Mouse (Mus musculus) hindbrain, embryonic 14.5 days (tissue): Measurements from ENCODE around the gene Yif1b. TPM values are rescaled to one million over a fixed set of nuclear protein-coding genes. Genes with fewer than 3 reads are reported as not detected.

ENCODE experiments used
- ATAC-seq: fragments of 200-750 bp; cut with Nextera tagmentation; 2 replicates; pipeline ENCODE4 v1.8.0; 2017; ENCODE audit warnings: moderate number of reproducible peaks, mild to moderate bottlenecking, moderate TSS enrichment, moderate library complexity; ENCODE audit not compliant: low FRiP score
- DNase-seq: peaks from one replicate; pipeline ENCODE4 v3.0.0-alpha.2; 2015; ENCODE audit warnings: low spot score
- H3K27ac ChIP-seq: fragments of 300-500 bp; sonication (generic); 2 replicates; pipeline ENCODE4 v1.5.1; 2014; ENCODE audit warnings: mild to moderate bottlenecking, moderate library complexity
- H3K27me3 ChIP-seq: fragments of 300-500 bp; sonication (generic); 2 replicates; pipeline ENCODE4 v1.6.1; 2014; ENCODE audit warnings: mild to moderate bottlenecking, low read length, mixed read lengths; ENCODE audit not compliant: control insufficient read depth, insufficient read depth
- H3K36me3 ChIP-seq: fragments of 300-500 bp; sonication (generic); replicated peaks from 2 replicates; pipeline ENCODE4 v1.6.1; 2014; ENCODE audit not compliant: control insufficient read depth, insufficient read depth
- H3K4me1 ChIP-seq: fragments of 300-500 bp; sonication (generic); replicated peaks from 2 replicates; pipeline ENCODE4 v1.6.1; 2014; ENCODE audit warnings: antibody characterized with exemption, low read length, mixed read lengths; ENCODE audit not compliant: control insufficient read depth, insufficient read depth
- H3K4me2 ChIP-seq: fragments of 300-500 bp; sonication (generic); replicated peaks from 2 replicates; pipeline ENCODE4 v1.6.1; 2014; ENCODE audit warnings: mild to moderate bottlenecking, moderate library complexity
- H3K4me3 ChIP-seq: fragments of 300-500 bp; sonication (generic); replicated peaks from 2 replicates; pipeline ENCODE4 v1.5.1; 2014; ENCODE audit warnings: mild to moderate bottlenecking, low read length
- H3K9ac ChIP-seq: fragments of 300-500 bp; sonication (generic); 2 replicates; pipeline ENCODE4 v1.6.1; 2014
- H3K9me3 ChIP-seq: fragments of 300-500 bp; sonication (generic); 2 replicates; pipeline ENCODE4 v1.6.1; 2016; ENCODE audit warnings: low read length; ENCODE audit not compliant: control insufficient read depth
- WGBS: fragments of 180-500 bp; shearing (Covaris S2); extraction: QIAGEN DNeasy Blood & Tissue Kit; methylation state at CpG from one replicate; pipeline ENCODE4 v1.1.7; 2014; 5-methylcytosine and 5-hydroxymethylcytosine counted together
- polyA plus RNA-seq: library from polyadenylated mRNA; unstranded; fragments of >200 nt; fragmentation: Nextera tagmentation; extraction: Ambion mirVana; gene quantifications from 2 replicates; pipeline ENCODE4 v1.2.1, GENCODE M21; 2014

The Yif1b gene
- polyA plus RNA-seq, 1 experiment from 2014 or later = 96.6 TPM

- Histone ChIP-seq H3K4me2 (no peak overlapping the region), H3K9me3 (no peaks in the 10 kb centered on the region), H3K9ac (no peak overlapping the region), H3K36me3 (no peaks in the 10 kb centered on the region), H3K4me1 (no peaks in the 10 kb centered on the region), H3K27me3 (no peaks in the 10 kb centered on the region), H3K4me3 (no peak overlapping the region), H3K27ac (no peak overlapping the region)
- DNase-seq (no peak), ATAC-seq (no peak)
- WGBS = 89% methylated on average over 4 of the region's 4 CpGs
Measured at GRCm38 (mm10) chr7:29270445-29270844, 32.3 kb downstream of the Yif1b start.

GRCm38 (mm10) chr7:29271687-29272465 is 33.7 kb downstream of the Yif1b start:
- Histone ChIP-seq H3K4me3 (no peak overlapping the region), H3K27ac (no peak overlapping the region), H3K4me1 (no peaks in the 10 kb centered on the region), H3K9ac (no peak overlapping the region), H3K27me3 (no peaks in the 10 kb centered on the region), H3K4me2 (no peak overlapping the region), H3K36me3 (no peaks in the 10 kb centered on the region), H3K9me3 (no peaks in the 10 kb centered on the region)
- DNase-seq (no peak), ATAC-seq (no peak)
- WGBS = 81% methylated on average over 8 of the region's 8 CpGs

DNA sequence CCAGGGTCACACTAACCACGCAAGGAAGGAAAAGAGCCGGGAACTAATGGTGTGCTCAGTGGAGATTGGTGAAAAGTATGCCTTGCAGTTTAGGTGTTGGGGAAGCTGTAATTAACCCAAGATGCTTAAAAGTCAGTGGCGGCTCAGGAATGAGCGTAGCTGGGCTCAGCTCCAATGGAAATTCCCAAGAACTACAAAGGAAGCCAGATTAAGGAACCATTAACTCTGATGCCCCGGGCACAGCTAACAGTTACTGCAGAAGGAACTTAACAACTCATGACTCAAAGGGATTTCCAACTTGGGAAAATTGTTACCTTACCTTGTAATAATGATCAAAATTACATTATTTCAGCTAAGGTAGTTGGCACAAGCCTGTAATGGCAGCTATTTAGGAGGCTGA is 38.6 kb downstream of the Yif1b start:
- H3K9me3 ChIP-seq = no peaks in the 10 kb centered on the region
- no peaks in the 10 kb centered on the region for H3K36me3 ChIP-seq
- no peak overlapping the region for H3K4me3 ChIP-seq
- H3K27me3 ChIP-seq = peaks cover 20% of the 10 kb centered on the region
- H3K9ac ChIP-seq = no peak overlapping the region
- H3K27ac ChIP-seq = no peak overlapping the region
- H3K4me2 ChIP-seq = no peak overlapping the region
- DNase-seq (no peak), ATAC-seq (no peak)
- peaks cover 7% of the 10 kb centered on the region for H3K4me1 ChIP-seq
- 84% methylated on average over 5 of the region's 5 CpGs for WGBS

DNA sequence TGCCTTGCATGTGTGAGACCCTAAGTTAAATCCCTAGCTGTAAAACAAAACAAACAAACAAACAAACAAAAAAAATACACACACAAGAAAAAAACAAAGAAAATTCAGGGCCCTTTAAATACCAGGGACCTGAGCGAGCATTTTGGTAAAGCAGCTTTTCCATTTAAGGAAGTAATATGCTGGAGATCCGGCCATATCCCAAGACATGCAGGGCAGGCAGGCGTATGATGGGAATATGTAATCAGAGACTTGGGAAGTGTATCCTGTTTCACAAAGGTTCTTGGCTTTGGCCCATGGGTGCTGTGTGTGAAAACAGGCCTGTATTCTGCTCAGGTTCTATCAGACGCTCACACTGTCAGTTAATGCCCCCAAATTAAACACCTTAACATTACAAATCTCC is 39.4 kb downstream of the Yif1b start:
- no peaks in the 10 kb centered on the region for H3K36me3 ChIP-seq
- DNase-seq (no peak), ATAC-seq (no peak)
- H3K27me3 ChIP-seq = peaks cover 28% of the 10 kb centered on the region
- no peaks in the 10 kb centered on the region for H3K9me3 ChIP-seq
- no peak overlapping the region for H3K9ac ChIP-seq
- peaks cover 13% of the 10 kb centered on the region for H3K4me1 ChIP-seq
- WGBS = 94% methylated on average over 4 of the region's 4 CpGs
- H3K4me2 ChIP-seq = no peak overlapping the region
- no peak overlapping the region for H3K4me3 ChIP-seq
- H3K27ac ChIP-seq = no peak overlapping the region

DNA sequence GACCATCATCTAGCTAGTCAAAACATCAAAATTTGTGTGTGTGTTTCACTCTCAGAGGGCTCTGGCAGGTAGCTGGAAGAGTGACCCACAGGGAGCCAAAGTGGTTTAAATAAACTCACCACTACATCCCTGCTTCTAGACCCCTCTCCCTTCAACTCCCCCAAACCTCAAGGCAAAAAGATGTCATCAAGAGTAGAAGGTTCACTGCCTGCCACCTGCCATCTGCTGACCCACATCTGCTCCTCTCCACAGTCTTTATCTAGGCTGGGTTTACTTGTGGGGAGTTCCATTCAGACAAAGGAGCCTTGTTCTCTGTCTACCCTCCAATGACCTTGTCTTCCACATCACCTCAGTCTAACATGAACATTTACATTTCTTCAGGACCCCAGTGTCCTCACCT is 41.1 kb downstream of the Yif1b start:
- H3K4me2 ChIP-seq = no peak overlapping the region
- H3K36me3 ChIP-seq = no peaks in the 10 kb centered on the region
- no peaks in the 10 kb centered on the region for H3K9me3 ChIP-seq
- H3K9ac ChIP-seq = no peak overlapping the region
- DNase-seq = no peak
- no peak overlapping the region for H3K4me3 ChIP-seq
- no peak for ATAC-seq
- peaks cover 33% of the 10 kb centered on the region for H3K27me3 ChIP-seq
- no peak overlapping the region for H3K27ac ChIP-seq
- H3K4me1 ChIP-seq = peaks cover 13% of the 10 kb centered on the region

DNA sequence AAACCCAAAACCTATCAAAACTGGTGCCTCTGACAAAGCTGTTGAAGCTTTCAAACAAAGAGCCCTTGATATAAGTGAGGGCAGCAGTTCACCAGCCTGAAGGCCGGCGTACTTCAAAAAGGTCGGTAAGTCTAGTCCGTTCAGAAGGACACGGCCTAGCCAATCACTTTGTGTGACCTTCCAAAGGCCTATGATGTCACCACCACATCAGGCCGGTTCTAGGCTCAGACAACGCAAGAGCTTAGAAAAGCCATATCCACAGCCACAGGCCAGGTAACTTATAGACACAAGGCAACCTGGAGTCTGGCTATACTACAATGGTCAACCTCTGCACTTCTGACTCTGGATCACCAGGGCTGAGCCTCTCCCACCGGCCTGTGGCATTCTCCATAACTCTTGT is 41.8 kb downstream of the Yif1b start:
- no peak for ATAC-seq
- WGBS = 90% methylated on average over 8 of the region's 8 CpGs
- no peak for DNase-seq
- Histone ChIP-seq H3K9me3 (no peaks in the 10 kb centered on the region), H3K9ac (no peak overlapping the region), H3K27me3 (peaks cover 33% of the 10 kb centered on the region), H3K4me1 (peaks cover 13% of the 10 kb centered on the region), H3K4me3 (no peak overlapping the region), H3K4me2 (0 out of 2 replicates have a peak overlapping the region, but pooled peaks have one; percentile 94), H3K36me3 (no peaks in the 10 kb centered on the region), H3K27ac (no peak overlapping the region)

DNA sequence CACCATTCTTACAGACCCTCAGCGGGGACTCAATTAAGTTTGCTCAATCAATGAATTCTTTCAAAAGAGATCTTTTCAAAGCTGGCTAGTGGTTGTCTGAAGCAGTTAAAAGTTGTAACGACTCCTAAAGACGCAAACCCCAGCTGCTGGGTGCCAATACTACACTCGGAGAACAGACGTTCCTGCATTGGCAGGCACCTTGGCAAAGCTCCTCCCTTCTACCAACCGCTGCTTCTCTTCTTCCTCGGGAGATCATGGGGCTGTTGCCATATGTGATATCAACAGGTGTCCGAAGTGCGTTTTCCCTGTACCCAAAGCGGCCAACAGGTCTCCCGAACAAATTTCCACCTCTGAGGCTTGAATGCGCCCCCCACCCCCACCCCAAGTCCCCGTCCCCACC is 42.7 kb downstream of the Yif1b start:
- DNase-seq (no peak), ATAC-seq (no peak)
- 12% methylated on average over 13 of the region's 13 CpGs for WGBS
- H3K4me2 ChIP-seq = peak overlapping the region; percentile 94
- peaks cover 33% of the 10 kb centered on the region for H3K27me3 ChIP-seq
- H3K27ac ChIP-seq = no peak overlapping the region
- H3K36me3 ChIP-seq = no peaks in the 10 kb centered on the region
- no peaks in the 10 kb centered on the region for H3K9me3 ChIP-seq
- H3K4me3 ChIP-seq = peak overlapping the region; percentile 44
- H3K4me1 ChIP-seq = peaks cover 13% of the 10 kb centered on the region
- peak overlapping the region; percentile 56 for H3K9ac ChIP-seq

DNA sequence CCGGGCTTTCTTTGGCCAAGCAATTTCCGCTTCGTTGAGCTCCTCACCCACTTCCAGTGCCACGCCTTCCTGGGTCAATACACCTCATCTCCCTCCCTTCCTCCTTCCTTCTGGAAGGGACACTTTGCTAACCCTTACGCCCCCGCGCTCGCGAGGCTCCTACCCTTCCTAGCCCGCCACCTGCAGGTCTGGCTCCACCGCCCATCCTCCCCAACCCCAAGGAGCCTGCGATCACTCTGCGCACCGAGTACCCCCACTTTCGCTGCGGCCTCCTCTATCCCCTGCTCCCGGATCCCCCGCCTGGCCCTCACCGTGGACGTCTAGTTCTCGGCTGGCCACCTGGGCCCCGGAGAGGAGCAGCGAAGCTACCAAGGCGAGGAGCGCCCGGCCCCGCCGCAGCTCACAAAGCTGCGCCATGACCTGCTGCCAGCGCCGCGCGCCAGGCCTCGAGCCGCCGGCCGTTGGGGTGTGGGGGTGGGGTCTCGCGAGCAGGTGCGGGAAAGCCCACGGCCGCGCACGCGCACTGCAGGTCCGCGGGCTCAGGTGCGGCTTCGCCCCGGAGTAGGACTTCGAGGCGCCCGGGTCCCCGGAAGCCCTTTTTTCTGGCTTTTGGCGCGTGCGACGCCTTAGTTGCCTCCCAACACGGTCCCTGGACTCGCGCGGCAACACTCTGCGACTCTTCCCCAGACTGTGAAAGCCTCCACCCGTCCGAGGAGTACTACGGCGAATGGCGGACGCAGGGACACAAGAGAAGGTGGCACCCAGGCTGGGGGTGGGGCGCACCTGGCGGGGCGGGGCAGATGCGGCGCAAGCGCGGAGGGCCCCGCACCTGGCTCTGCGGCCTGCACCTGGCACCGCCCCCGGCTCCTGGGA is 43.3 kb downstream of the Yif1b start, which contains the start of gene Spint2:
TSS of gene Spint2 (minus strand) at position 712 of the 873 bp plus-strand sequence.
- Histone ChIP-seq H3K27ac (no peak within 1 kb of the TSS), H3K9ac (peak within 1 kb of the TSS; percentile 56), H3K4me1 (peaks cover 13% of the 10 kb centered on the region), H3K4me3 (peak within 1 kb of the TSS; percentile 44), H3K27me3 (peaks cover 33% of the 10 kb centered on the region), H3K36me3 (no peaks in the 10 kb centered on the region), H3K4me2 (peak within 1 kb of the TSS; percentile 94), H3K9me3 (no peaks in the 10 kb centered on the region)
- DNase-seq (peak; percentile 60), ATAC-seq (peak; percentile 81)
- under 1% methylated on average over 79 of the region's 80 CpGs for WGBS

- Histone ChIP-seq H3K36me3 (no peaks in the 10 kb centered on the region), H3K27me3 (peaks cover 33% of the 10 kb centered on the region), H3K4me2 (peak overlapping the region; percentile 94), H3K9ac (peak overlapping the region; percentile 56), H3K4me3 (peak overlapping the region; percentile 44), H3K4me1 (peaks cover 13% of the 10 kb centered on the region), H3K27ac (no peak overlapping the region), H3K9me3 (no peaks in the 10 kb centered on the region)
- WGBS = 10% methylated on average over 21 of the region's 21 CpGs
- peak; percentile 3; the same call in 1 of the 2 replicates for ATAC-seq
- DNase-seq = no peak
Measured at GRCm38 (mm10) chr7:29282074-29282554, 44.0 kb downstream of the Yif1b start.
